Mouse (Mus musculus) limb, embryonic 15.5 days (tissue): ENCODE data around the gene Ctnnbl1. TPM values are rescaled to one million over a fixed set of nuclear protein-coding genes. Genes with fewer than 3 reads are reported as not detected.

Experiments used
- ATAC-seq: fragments of 200-750 bp; cut with Nextera tagmentation; 2 replicates; pipeline ENCODE4 v1.8.0; 2017; ENCODE audit warnings: low read depth, moderate TSS enrichment; ENCODE audit not compliant: insufficient number of reproducible peaks, low FRiP score, low TSS enrichment
- H3K27ac ChIP-seq: fragments of 300-500 bp; sonication (generic); 2 replicates; pipeline ENCODE4 v1.5.1; 2015; ENCODE audit warnings: moderate library complexity, mild to moderate bottlenecking, inconsistent platforms
- H3K27me3 ChIP-seq: fragments of 300-500 bp; sonication (generic); 2 replicates; pipeline ENCODE4 v1.6.1; 2015; ENCODE audit warnings: inconsistent platforms
- H3K36me3 ChIP-seq: fragments of 300-500 bp; sonication (generic); 2 replicates; pipeline ENCODE4 v1.6.1; 2015; ENCODE audit warnings: inconsistent platforms
- H3K4me1 ChIP-seq: fragments of 300-500 bp; sonication (generic); 2 replicates; pipeline ENCODE4 v1.6.1; 2015; ENCODE audit warnings: inconsistent platforms
- H3K4me2 ChIP-seq: fragments of 300-500 bp; sonication (generic); 2 replicates; pipeline ENCODE4 v1.6.1; 2015; ENCODE audit warnings: mild to moderate bottlenecking, inconsistent platforms
- H3K4me3 ChIP-seq: fragments of 300-500 bp; sonication (generic); 2 replicates; pipeline ENCODE4 v1.5.1; 2015; ENCODE audit warnings: mild to moderate bottlenecking, inconsistent platforms
- H3K9ac ChIP-seq: fragments of 300-500 bp; sonication (generic); 2 replicates; pipeline ENCODE4 v1.6.1; 2015; ENCODE audit warnings: inconsistent platforms
- H3K9me3 ChIP-seq: fragments of 300-500 bp; sonication (generic); 2 replicates; pipeline ENCODE4 v1.6.1; 2016; ENCODE audit warnings: inconsistent platforms
- WGBS: fragments of 180-500 bp; shearing (Covaris S2); methylation state at CpG from one replicate; pipeline ENCODE4 v1.1.7; 2015; 5-methylcytosine and 5-hydroxymethylcytosine counted together
- polyA plus RNA-seq: library from polyadenylated mRNA; unstranded; fragments of >200 nt; fragmentation: Nextera tagmentation; extraction: Ambion mirVana; gene quantifications from 2 replicates; pipeline ENCODE4 v1.2.1, GENCODE M21; 2015

The Ctnnbl1 gene
- polyA plus RNA-seq, 1 experiment from 2014 or later = 51.0 TPM

DNA sequence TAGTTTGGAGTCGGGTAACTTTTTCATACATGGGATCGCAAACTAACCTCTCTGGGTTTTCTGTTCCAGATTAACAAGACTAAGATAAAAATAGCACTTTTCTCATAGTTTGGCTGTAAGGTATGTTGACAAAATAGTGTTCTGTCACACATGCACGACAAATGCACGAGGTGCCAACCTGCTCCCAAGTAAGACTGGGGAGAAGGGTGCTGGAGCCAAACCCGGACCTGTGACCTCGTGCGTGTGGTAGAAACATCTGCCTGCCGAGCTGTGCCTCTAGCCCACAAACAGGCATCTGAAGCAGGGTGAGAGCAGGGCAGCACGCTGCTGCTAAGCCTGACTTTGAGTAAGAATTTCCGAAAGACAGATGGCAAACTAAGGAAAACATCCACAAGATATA, 125.1 kb downstream of the Ctnnbl1 start:
- 65% methylated on average over 10 of the region's 10 CpGs for WGBS
- no peak overlapping the region for H3K4me2 ChIP-seq
- H3K9ac ChIP-seq = no peak overlapping the region
- H3K36me3 ChIP-seq = no peaks in the 10 kb centered on the region
- no peaks in the 10 kb centered on the region for H3K9me3 ChIP-seq
- H3K27ac ChIP-seq = no peak overlapping the region
- ATAC-seq = no peak
- H3K4me3 ChIP-seq = no peak overlapping the region
- no peaks in the 10 kb centered on the region for H3K27me3 ChIP-seq
- no peaks in the 10 kb centered on the region for H3K4me1 ChIP-seq

DNA sequence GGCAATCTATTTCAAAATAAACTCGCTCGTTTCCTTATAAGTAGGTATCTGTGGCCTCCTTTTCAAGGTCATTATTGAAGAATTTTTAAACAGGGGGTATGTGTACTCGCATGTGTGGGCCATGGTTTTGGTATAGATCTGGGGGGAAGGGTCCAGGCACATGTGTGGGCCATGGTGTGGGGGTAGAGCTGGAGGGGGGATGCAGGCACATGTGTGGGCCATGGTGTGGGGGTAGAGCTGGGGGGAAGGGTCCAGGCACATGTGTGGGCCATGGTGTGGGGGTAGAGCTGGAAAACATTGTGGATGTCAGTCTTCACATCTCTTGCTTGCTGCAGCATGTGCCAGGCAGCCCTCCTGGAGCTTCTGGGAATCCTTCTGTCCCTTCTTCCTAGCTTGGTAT, 129.9 kb downstream of the Ctnnbl1 start:
- no peak for ATAC-seq
- H3K9ac ChIP-seq = no peak overlapping the region
- WGBS = 83% methylated on average over 3 of the region's 3 CpGs

DNA sequence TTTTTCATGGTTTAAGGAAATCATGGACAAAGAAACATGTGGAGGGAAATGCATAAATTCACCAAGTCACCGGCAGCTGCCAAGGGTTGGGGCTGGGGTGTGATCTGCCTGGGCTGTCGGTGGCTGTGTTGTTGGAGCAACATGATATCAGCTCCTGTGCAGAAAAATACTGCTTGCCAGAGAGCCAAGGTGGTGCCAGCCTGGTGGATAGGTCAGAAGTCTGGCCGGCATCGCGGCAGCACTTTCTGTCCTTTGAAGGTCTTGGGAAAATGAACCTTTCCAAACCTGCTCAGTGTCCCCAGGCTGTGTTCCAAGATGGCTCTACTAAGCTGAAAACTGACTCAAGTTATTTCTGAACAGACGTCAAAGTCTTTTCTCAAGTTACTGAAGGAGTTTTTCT, 133.0 kb downstream of the Ctnnbl1 start:
- Histone ChIP-seq H3K4me3 (no peak overlapping the region), H3K9ac (no peak overlapping the region), H3K4me1 (0 out of 2 replicates have a peak, but pooled peaks cover 2% of the 10 kb centered on the region), H3K27me3 (no peaks in the 10 kb centered on the region), H3K36me3 (0 out of 2 replicates have a peak, but pooled peaks cover 3% of the 10 kb centered on the region), H3K9me3 (no peaks in the 10 kb centered on the region), H3K27ac (no peak overlapping the region), H3K4me2 (no peak overlapping the region)
- 58% methylated on average over 6 of the region's 6 CpGs for WGBS
- no peak for ATAC-seq

More for the DNA sequence above, 129.9 kb downstream of the Ctnnbl1 start:
- Histone ChIP-seq H3K27me3 (no peaks in the 10 kb centered on the region), H3K4me1 (0 out of 2 replicates have a peak, but pooled peaks cover 2% of the 10 kb centered on the region), H3K36me3 (no peaks in the 10 kb centered on the region), H3K9me3 (no peaks in the 10 kb centered on the region), H3K4me3 (no peak overlapping the region), H3K27ac (no peak overlapping the region), H3K4me2 (no peak overlapping the region)

DNA sequence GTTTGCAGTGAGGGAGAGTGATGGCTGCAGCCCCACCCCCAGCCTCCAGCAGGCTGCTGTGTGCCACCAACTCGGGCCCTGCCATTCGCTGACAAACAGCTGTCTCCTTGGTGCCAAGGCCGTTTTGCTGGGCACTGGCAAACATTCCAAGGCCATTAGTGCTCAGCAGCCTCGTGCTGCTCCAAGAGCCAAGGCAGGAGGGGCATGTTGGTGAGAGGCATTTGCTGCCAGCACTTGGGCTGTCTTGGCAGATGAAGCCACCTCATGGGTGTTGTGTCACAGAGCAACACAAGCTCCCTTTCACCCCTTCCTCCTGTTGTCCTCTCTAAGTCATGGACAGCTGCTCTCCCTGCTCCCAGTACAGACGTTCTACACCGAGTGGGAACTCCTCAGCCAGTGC, 136.0 kb downstream of the Ctnnbl1 start:
- Histone ChIP-seq H3K9me3 (no peaks in the 10 kb centered on the region), H3K4me1 (0 out of 2 replicates have a peak, but pooled peaks cover 2% of the 10 kb centered on the region), H3K4me3 (no peak overlapping the region), H3K27me3 (no peaks in the 10 kb centered on the region), H3K9ac (no peak overlapping the region), H3K36me3 (0 out of 2 replicates have a peak, but pooled peaks cover 3% of the 10 kb centered on the region), H3K4me2 (no peak overlapping the region), H3K27ac (no peak overlapping the region)
- 68% methylated on average over 6 of the region's 6 CpGs for WGBS
- no peak for ATAC-seq

DNA sequence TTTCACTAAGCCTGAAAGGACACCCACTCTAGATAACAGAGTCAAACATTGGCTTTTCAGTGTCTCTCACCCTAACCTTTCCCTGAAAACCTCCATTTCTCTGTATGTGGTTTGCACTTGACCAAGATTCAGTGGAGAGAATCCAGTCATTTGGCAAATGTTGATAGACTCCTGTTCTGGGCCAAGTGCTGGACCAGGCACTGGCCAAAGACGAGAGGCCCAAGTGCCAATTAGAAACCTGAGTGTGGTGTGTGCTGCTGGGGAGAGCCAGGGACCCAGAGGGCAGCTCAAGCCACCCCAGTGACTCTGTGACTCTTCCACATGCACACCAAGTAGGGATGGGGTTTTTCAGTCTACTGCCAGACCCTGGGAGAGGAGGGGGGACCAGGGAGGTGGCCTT, 136.5 kb downstream of the Ctnnbl1 start:
- Histone ChIP-seq H3K4me1 (0 out of 2 replicates have a peak, but pooled peaks cover 2% of the 10 kb centered on the region), H3K4me2 (no peak overlapping the region), H3K4me3 (no peak overlapping the region), H3K9ac (no peak overlapping the region), H3K27me3 (no peaks in the 10 kb centered on the region), H3K36me3 (0 out of 2 replicates have a peak, but pooled peaks cover 3% of the 10 kb centered on the region), H3K9me3 (no peaks in the 10 kb centered on the region), H3K27ac (no peak overlapping the region)
- 53% methylated on average over 1 of the region's 1 CpGs for WGBS
- ATAC-seq = no peak

DNA sequence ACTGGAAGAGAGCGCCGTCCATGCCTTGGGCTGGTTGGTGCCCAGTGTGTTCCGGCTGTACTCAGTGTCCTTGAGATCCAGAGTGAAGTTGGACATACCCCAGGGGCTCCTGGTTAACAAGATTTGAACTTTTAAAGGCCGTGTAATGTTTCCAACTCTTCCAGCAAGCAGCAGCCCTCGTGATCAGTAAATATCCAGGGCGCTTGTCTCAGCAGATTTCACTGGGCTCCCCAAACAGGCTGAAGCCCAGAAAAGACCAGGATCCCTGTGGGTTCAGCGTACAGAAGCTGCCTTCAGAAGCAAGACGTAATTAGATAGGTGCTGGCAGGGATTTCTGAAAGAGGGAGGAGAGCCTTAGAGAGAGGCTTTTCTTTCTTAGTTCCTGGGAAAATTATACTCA, 137.9 kb downstream of the Ctnnbl1 start:
- Histone ChIP-seq H3K36me3 (0 out of 2 replicates have a peak, but pooled peaks cover 3% of the 10 kb centered on the region), H3K4me2 (no peak overlapping the region), H3K27me3 (no peaks in the 10 kb centered on the region), H3K27ac (no peak overlapping the region), H3K4me1 (0 out of 2 replicates have a peak, but pooled peaks cover 2% of the 10 kb centered on the region), H3K4me3 (no peak overlapping the region), H3K9me3 (no peaks in the 10 kb centered on the region), H3K9ac (no peak overlapping the region)
- WGBS = 54% methylated on average over 8 of the region's 8 CpGs
- no peak for ATAC-seq

DNA sequence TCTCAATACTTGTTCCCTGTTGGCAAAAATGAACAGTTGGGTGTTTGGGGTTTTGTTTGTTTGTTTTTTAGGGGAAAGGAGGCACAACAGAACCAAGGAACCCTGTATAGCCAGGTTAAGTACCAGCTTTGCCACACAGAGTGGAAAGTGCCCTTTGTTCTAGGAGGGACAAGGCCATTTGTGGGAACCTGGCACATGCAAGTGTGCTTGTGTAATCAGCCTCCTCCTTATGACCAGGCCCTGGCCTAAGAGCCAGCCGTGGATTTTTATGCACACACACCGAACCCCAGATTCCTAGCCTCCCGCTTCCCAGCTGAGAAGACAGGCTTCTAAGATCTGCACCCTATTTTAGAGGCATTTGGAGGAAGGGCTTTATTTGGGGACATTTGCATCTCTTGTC, 140.2 kb downstream of the Ctnnbl1 start:
- H3K27me3 ChIP-seq = no peaks in the 10 kb centered on the region
- no peaks in the 10 kb centered on the region for H3K9me3 ChIP-seq
- peaks cover 2% of the 10 kb centered on the region; the same call in 1 of the 2 replicates for H3K4me1 ChIP-seq
- no peak overlapping the region for H3K4me2 ChIP-seq
- 85% methylated on average over 3 of the region's 3 CpGs for WGBS
- no peak overlapping the region for H3K27ac ChIP-seq
- ATAC-seq = no peak
- no peak overlapping the region for H3K4me3 ChIP-seq
- H3K9ac ChIP-seq = no peak overlapping the region
- H3K36me3 ChIP-seq = 0 out of 2 replicates have a peak, but pooled peaks cover 3% of the 10 kb centered on the region

DNA sequence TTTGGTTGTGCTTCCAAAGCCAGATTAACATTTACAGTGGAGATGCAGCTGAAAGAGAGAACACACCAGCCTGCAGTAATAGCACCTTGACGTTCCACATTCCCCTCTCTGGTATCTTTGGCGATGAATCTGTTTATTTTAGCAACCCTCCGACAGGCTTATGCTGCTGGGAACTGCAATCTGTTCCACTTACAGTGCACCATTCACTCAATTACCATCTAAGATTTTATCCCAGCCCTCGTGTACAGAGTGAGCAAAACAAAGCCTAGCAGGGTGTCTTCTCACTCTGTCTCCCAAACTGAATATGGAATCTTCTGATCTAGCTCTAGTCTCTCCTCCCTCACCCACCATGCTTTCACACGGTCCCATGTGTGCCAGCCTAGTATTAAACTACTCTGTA, 140.8 kb downstream of the Ctnnbl1 start:
- no peak overlapping the region for H3K27ac ChIP-seq
- WGBS = 70% methylated on average over 5 of the region's 5 CpGs
- H3K4me3 ChIP-seq = no peak overlapping the region
- peaks cover 2% of the 10 kb centered on the region; the same call in 1 of the 2 replicates for H3K4me1 ChIP-seq
- H3K27me3 ChIP-seq = no peaks in the 10 kb centered on the region
- H3K4me2 ChIP-seq = no peak overlapping the region
- no peaks in the 10 kb centered on the region for H3K9me3 ChIP-seq
- no peaks in the 10 kb centered on the region for H3K36me3 ChIP-seq
- no peak for ATAC-seq
- H3K9ac ChIP-seq = no peak overlapping the region

DNA sequence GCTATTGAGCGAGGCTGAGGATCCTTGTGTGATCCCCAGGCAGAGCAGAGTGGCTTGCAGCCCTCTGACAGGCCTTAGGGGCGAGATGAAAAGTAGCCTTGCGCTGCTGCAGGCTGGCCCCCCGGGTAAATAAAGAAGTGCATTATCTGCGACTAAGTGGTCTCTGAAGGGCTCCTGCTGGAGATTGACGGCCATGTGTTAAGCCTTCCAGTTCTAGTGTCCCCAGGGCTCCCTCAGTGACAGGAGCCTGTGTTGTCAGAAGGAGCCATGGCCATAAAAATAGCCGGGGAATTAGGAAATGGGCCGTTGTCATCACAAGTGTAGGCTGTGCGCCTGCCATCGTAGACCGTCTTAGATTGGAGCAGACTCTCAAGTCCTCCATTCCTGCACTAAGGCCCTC, 144.7 kb downstream of the Ctnnbl1 start:
- 28% methylated on average over 11 of the region's 11 CpGs for WGBS
- no peak overlapping the region for H3K4me2 ChIP-seq
- H3K9ac ChIP-seq = no peak overlapping the region
- no peaks in the 10 kb centered on the region for H3K9me3 ChIP-seq
- no peak overlapping the region for H3K4me3 ChIP-seq
- peaks cover 2% of the 10 kb centered on the region; the same call in 1 of the 2 replicates for H3K4me1 ChIP-seq
- H3K27ac ChIP-seq = no peak overlapping the region
- no peaks in the 10 kb centered on the region for H3K27me3 ChIP-seq
- peaks cover 22% of the 10 kb centered on the region; the same call in 1 of the 2 replicates for H3K36me3 ChIP-seq
- ATAC-seq = no peak

DNA sequence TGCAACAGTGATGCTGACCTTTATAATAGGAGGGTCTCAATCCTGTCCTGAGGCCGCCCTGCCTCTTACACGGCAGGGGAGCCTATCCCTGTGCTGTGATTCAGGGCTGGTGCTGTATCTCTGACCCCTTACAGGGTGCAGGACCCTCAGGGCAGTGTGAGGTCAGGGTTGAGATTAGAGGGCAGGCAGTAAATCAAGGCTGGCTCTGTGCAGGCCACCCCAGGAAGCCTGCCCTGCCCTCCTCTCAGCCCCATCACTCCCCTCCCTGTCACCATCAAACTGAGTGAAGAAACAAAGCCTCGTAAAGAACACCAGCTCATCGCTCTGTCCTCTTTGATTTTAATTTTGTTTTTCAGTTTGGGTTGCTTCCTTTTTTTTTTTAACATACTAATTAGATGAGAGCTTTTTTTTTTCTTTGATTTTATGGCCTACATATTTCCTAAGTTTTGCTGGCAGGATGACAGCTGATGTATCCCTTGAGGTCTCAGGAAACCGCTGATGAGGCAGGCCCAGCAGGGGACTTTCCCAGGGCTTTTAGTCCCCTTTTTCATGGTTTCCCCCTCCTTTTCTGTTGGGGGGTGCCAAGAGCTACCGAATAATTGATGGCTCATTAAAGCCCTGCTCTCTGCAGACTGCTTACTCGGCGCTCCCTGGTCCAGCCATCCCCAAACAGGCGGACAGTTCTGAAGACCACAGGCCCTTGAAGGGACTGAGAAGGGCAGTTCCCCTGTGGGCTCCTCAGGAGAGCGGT, 150.2 kb downstream of the Ctnnbl1 start:
- Histone ChIP-seq H3K9ac (no peak overlapping the region), H3K4me2 (no peak overlapping the region), H3K4me1 (no peaks in the 10 kb centered on the region), H3K4me3 (no peak overlapping the region), H3K27me3 (no peaks in the 10 kb centered on the region), H3K27ac (no peak overlapping the region), H3K9me3 (no peaks in the 10 kb centered on the region), H3K36me3 (peaks cover 30% of the 10 kb centered on the region; the same call in 1 of the 2 replicates)
- ATAC-seq = no peak
- WGBS = 28% methylated on average over 10 of the region's 10 CpGs

DNA sequence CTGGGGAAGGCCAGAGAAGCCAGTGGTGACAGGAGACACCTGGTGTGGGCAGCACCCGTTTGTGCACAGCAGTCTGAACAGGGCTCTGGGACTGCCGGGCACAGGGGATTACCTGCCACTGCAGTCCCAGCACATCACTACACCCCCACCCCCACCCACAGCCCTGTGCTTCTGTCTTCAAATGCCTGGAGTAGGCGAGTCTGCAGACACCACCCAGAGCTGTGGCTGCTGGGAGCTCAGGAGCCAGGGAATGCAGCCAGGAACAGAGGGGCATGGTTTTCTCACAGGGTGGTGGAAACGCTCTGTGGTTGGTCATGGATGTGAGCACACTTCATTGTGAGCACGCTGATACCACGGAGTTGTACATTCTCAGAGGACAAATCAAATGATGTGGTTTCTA, 154.0 kb downstream of the Ctnnbl1 start:
- no peaks in the 10 kb centered on the region for H3K9me3 ChIP-seq
- no peak overlapping the region for H3K4me2 ChIP-seq
- 0 out of 2 replicates have a peak, but pooled peaks cover 8% of the 10 kb centered on the region for H3K36me3 ChIP-seq
- 61% methylated on average over 6 of the region's 6 CpGs for WGBS
- peaks cover 3% of the 10 kb centered on the region; the same call in 1 of the 2 replicates for H3K4me1 ChIP-seq
- H3K27me3 ChIP-seq = no peaks in the 10 kb centered on the region
- H3K27ac ChIP-seq = no peak overlapping the region
- no peak overlapping the region for H3K9ac ChIP-seq
- ATAC-seq = no peak
- no peak overlapping the region for H3K4me3 ChIP-seq

DNA sequence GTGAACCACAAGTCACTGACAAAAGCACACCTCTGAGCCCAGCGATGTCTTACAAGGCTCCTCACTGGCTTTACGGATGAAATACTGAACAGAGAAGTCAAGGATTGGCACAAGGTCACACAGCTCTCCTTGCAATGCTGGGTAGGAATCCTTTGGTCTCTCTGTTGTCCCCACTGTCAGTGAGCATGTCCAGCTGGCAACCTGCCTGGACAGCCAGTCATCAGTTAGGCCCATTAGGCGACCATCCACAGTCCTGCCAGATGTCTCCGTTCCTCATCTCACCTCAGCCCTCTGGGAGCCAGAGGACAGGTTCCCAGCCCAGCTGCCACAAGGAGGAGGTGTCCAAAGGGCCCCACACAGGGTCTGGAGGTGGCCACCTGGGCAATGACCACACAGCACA, 159.9 kb downstream of the Ctnnbl1 start:
- Histone ChIP-seq H3K4me3 (no peak overlapping the region), H3K27me3 (0 out of 2 replicates have a peak, but pooled peaks cover 3% of the 10 kb centered on the region), H3K9me3 (no peaks in the 10 kb centered on the region), H3K27ac (no peak overlapping the region), H3K9ac (no peak overlapping the region), H3K4me1 (peaks cover 3% of the 10 kb centered on the region; the same call in 1 of the 2 replicates), H3K36me3 (no peaks in the 10 kb centered on the region), H3K4me2 (no peak overlapping the region)
- WGBS = 71% methylated on average over 4 of the region's 4 CpGs
- ATAC-seq = no peak
